8 mouse cellular contexts compared by ENCODE assay signal in the genomic region with DNA sequence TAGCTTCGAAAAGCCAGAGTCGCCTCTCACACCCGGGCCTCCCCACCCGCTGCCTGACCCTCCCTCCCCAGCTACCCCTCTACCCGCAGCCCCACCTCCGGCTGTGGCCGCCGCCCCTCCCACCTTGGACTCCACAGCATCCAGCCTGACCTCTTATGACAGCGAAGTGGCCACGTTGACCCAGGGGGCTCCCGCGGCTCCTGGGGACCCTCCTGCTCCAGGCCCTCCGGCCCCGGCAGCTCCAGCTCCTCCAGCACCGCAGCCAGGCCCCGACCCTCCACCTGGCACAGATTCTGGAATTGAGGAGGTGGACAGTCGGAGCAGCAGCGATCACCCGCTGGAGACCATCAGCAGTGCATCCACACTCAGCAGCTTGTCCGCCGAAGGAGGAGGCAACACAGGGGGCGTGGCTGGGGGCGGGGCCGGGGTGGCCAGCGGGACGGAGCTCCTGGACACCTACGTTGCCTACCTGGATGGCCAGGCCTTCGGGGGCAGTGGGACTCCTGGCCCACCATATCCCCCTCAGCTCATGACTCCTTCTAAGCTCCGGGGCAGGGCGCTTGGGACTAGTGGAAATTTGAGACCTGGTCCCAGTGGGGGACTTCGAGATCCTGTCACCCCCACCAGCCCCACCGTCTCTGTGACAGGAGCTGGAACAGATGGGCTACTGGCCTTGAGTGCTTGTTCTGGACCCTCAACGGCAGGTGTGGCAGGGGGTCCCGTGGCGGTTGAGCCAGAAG. TPM values are rescaled to one million over a fixed set of nuclear protein-coding genes. Genes with fewer than 3 reads are reported as not detected.
DNase-seq lines count a peak whose midpoint lies in the region; ATAC-seq and TF ChIP-seq lines count a peak whose summit lies in the region.

No protein-coding gene starts in this region.

- H3K9me3 ChIP-seq in intestine, embryonic 15.5 days: no peaks in the 10 kb centered on the region
- H3K9me3 ChIP-seq in neural tube, embryonic 14.5 days (ENCODE audit: control insufficient read depth, low read length): no peaks in the 10 kb centered on the region

- no peak for ATAC-seq in intestine, embryonic 15.5 days
- no peak for ATAC-seq in neural tube, embryonic 14.5 days (ENCODE audit: low read depth)

- no peak overlapping the region for H3K9ac ChIP-seq in intestine, embryonic 15.5 days
- H3K9ac ChIP-seq in neural tube, embryonic 14.5 days (replicated peaks; ENCODE audit: low read depth, low read length): 0 out of 2 replicates have a peak overlapping the region, but pooled peaks have one; percentile 18

- intact Hi-C loops in left cerebral cortex, adult 2 months (cut with DNase I): loop anchor here (2.0 to 5.0 kb wide), 2 partner anchors 43 to 76 kb away; a partner anchor contains a TSS

- H3K27me3 ChIP-seq in intestine, embryonic 15.5 days (replicated peaks): peaks cover 81% of the 10 kb centered on the region
- peaks cover 28% of the 10 kb centered on the region for H3K27me3 ChIP-seq in neural tube, embryonic 14.5 days (ENCODE audit: control insufficient read depth, insufficient read depth, low read length)

- peak overlapping the region; percentile 31 for H3K4me2 ChIP-seq in intestine, embryonic 15.5 days (replicated peaks)
- no peak overlapping the region for H3K4me2 ChIP-seq in neural tube, embryonic 14.5 days (ENCODE audit: low read depth, low read length)

- H3K27ac ChIP-seq in left cerebral cortex, adult 2 months: peak overlapping the region; percentile 78
- no peak overlapping the region for H3K27ac ChIP-seq in intestine, embryonic 15.5 days
- no peak overlapping the region for H3K27ac ChIP-seq in neural tube, embryonic 14.5 days (ENCODE audit: low read depth, low read length)

- H3K36me3 ChIP-seq in intestine, embryonic 15.5 days: no peaks in the 10 kb centered on the region
- H3K36me3 ChIP-seq in neural tube, embryonic 14.5 days (ENCODE audit: control insufficient read depth, insufficient read depth, low read length): peaks cover 9% of the 10 kb centered on the region; the same call in 1 of the 2 replicates

- H3K4me3 ChIP-seq in left cerebral cortex, adult 2 months: no peak overlapping the region
- H3K4me3 ChIP-seq in intestine, embryonic 15.5 days (replicated peaks): peak overlapping the region; percentile 9; the same call in 1 of the 2 replicates
- H3K4me3 ChIP-seq in neural tube, embryonic 14.5 days (ENCODE audit: low read depth, low read length): no peak overlapping the region

- WGBS in intestine, embryonic 15.5 days: 2% methylated on average over 35 of the region's 35 CpGs
- WGBS in neural tube, embryonic 14.5 days: 3% methylated on average over 35 of the region's 35 CpGs

- peaks cover 35% of the 10 kb centered on the region for H3K4me1 ChIP-seq in intestine, embryonic 15.5 days (replicated peaks)
- H3K4me1 ChIP-seq in neural tube, embryonic 14.5 days (ENCODE audit: control insufficient read depth, insufficient read depth, low read length): peaks cover 5% of the 10 kb centered on the region; the same call in 1 of the 2 replicates

- no peak for TF ChIP-seq CTCF in left cerebral cortex, adult 2 months (IDR thresholded peaks at IDR 0.05)

- peak; percentile 64 for DNase-seq in adrenal gland, postnatal 14 days
- DNase-seq in adrenal gland, adult 8-10 months: no peak
- DNase-seq in left cerebral cortex, adult 2 months (ENCODE audit: extremely low spot score in 1 of 2, low spot score in 2 of 2): no peak
- no peak for DNase-seq in left cerebral cortex, adult 11 months (ENCODE audit: low spot score)
- no peak for DNase-seq in right cerebral cortex, postnatal 14 days
- DNase-seq in layer of hippocampus, adult 11-12 months (ENCODE audit: low spot score): no peak

RNA-seq across cellular contexts. Expression of a gene that starts 30.1 kb away (rescaled TPM):
- 2.6 and 3.9 TPM in 2 replicates for total RNA-seq in adrenal gland, postnatal 14 days (2021)
- 10 to 100 TPM in 1 of 4 experiments, 1 to 10 TPM in 3; 4.9 to 11.1 (median 7.6) TPM for total RNA-seq in adrenal gland, adult 8-10 months (2022)
- total RNA-seq in left cerebral cortex, adult 2 months (2021): 10 to 100 TPM; 59.5 to 63.7 TPM
- polyA plus RNA-seq in intestine, embryonic 15.5 days (2015; fragmentation: Nextera tagmentation; extraction: Ambion mirVana): 0.90 and 1.9 TPM in 2 replicates
- 52.7 and 68.4 TPM in 2 replicates for polyA plus RNA-seq in neural tube, embryonic 14.5 days (2014; fragmentation: Nextera tagmentation; extraction: Ambion mirVana)

RNA-seq across cellular contexts. Expression of a gene that starts 31.8 kb away (rescaled TPM):
- total RNA-seq in adrenal gland, postnatal 14 days (2021): 0.59 and 0.71 TPM in 2 replicates
- 1 to 10 TPM in 3 of 4 experiments, under 1 TPM in 1; 0.73 to 2.2 (median 1.4) TPM for total RNA-seq in adrenal gland, adult 8-10 months (2022)
- 1 to 10 TPM; 1.5 to 2.7 TPM for total RNA-seq in left cerebral cortex, adult 2 months (2021)
- 0.48 and 0.99 TPM in 2 replicates for polyA plus RNA-seq in intestine, embryonic 15.5 days (2015; fragmentation: Nextera tagmentation; extraction: Ambion mirVana)
- 2.0 and 2.6 TPM in 2 replicates for polyA plus RNA-seq in neural tube, embryonic 14.5 days (2014; fragmentation: Nextera tagmentation; extraction: Ambion mirVana)

RNA-seq across cellular contexts. Expression of a gene that starts 43.7 kb away (rescaled TPM):
- total RNA-seq in adrenal gland, postnatal 14 days (2021): 7.6 and 8.0 TPM in 2 replicates
- total RNA-seq in adrenal gland, adult 8-10 months (2022): 10 to 100 TPM in 3 of 4 experiments, 1 to 10 TPM in 1; 9.3 to 17.6 (median 14.3) TPM
- total RNA-seq in left cerebral cortex, adult 2 months (2021): 100 to 1,000 TPM; 637 to 705 TPM
- 1.7 and 1.9 TPM in 2 replicates for polyA plus RNA-seq in intestine, embryonic 15.5 days (2015; fragmentation: Nextera tagmentation; extraction: Ambion mirVana)
- 39.9 and 62.7 TPM in 2 replicates for polyA plus RNA-seq in neural tube, embryonic 14.5 days (2014; fragmentation: Nextera tagmentation; extraction: Ambion mirVana)

RNA-seq across cellular contexts. Expression of a gene that starts 47.1 kb away (rescaled TPM):
- total RNA-seq in adrenal gland, postnatal 14 days (2021): 3.4 and 3.6 TPM in 2 replicates
- 1 to 10 TPM; 4.1 to 6.0 (median 5.1) TPM for total RNA-seq in adrenal gland, adult 8-10 months (2022)
- 1 to 10 TPM; 4.3 TPM for total RNA-seq in left cerebral cortex, adult 2 months (2021)
- polyA plus RNA-seq in intestine, embryonic 15.5 days (2015; fragmentation: Nextera tagmentation; extraction: Ambion mirVana): 7.2 and 8.0 TPM in 2 replicates
- polyA plus RNA-seq in neural tube, embryonic 14.5 days (2014; fragmentation: Nextera tagmentation; extraction: Ambion mirVana): 2.8 and 4.6 TPM in 2 replicates

Comparison
In these comparisons a context has a peak if more than half of its experiments do, and no peak if none do; other contexts are left out.
1. RNA of a gene that starts 30.1 kb away (total RNA-seq): 59.5 to 63.7 TPM in left cerebral cortex, adult 2 months; 4.9 to 11.1 TPM in adrenal gland, adult 8-10 months and 2.6 to 3.9 TPM in adrenal gland, postnatal 14 days; every median in the first group is over 4 times any median in the second.
2. RNA of a gene that starts 43.7 kb away (total RNA-seq): 637 to 705 TPM in left cerebral cortex, adult 2 months; 9.3 to 17.6 TPM in adrenal gland, adult 8-10 months and 7.6 to 8.0 TPM in adrenal gland, postnatal 14 days; every median in the first group is over 10 times any median in the second.